Mouse (Mus musculus) spleen, adult 2 months (tissue): Measurements from ENCODE around the gene Fam241a.

Experiments used
- CTCF ChIP-seq: fragments of 200-500 bp; IDR thresholded peaks from 2 replicates; pipeline ENCODE4 v1.5.1; 2011; ENCODE audit warnings: mild to moderate bottlenecking, inconsistent platforms; ENCODE audit not compliant: insufficient read depth, insufficient read length, insufficient replicate concordance; ENCODE audit errors: extremely low read depth
- POLR2A ChIP-seq: fragments of 200-500 bp; IDR thresholded peaks from 2 replicates; pipeline ENCODE4 v1.6.1; 2011; ENCODE audit warnings: low read depth, low read length, inconsistent platforms

- TF ChIP-seq POLR2A (no peak), CTCF (no peak)
These were observed 16.2 kb downstream of the Fam241a start for GRCm38 (mm10) chr3:127879968-127880367.
